Mouse (Mus musculus) embryonic facial prominence, embryonic 11.5 days (tissue): ENCODE results near the gene Shank3. TPM values are rescaled to one million over a fixed set of nuclear protein-coding genes. Genes with fewer than 3 reads are reported as not detected.

ENCODE experiments used
- ATAC-seq: fragments of 200-750 bp; cut with Nextera tagmentation; replicated peaks from 2 replicates; pipeline ENCODE4 v1.8.0; 2017; ENCODE audit warnings: low read depth; ENCODE audit not compliant: insufficient number of reproducible peaks, low FRiP score, low TSS enrichment
- DNase-seq: peaks from one replicate; pipeline ENCODE4 v3.0.0-alpha.2; 2015; ENCODE audit warnings: low spot score
- H3K27ac ChIP-seq: fragments of 300-500 bp; sonication (generic); replicated peaks from 2 replicates; pipeline ENCODE4 v1.5.1; 2014; ENCODE audit warnings: mild to moderate bottlenecking, low read depth, low read length, control low read depth
- H3K27me3 ChIP-seq: fragments of 300-500 bp; sonication (generic); 2 replicates; pipeline ENCODE4 v1.6.1; 2014; ENCODE audit warnings: mild to moderate bottlenecking, low read length, moderate library complexity, mixed read lengths; ENCODE audit not compliant: control insufficient read depth, insufficient read depth
- H3K36me3 ChIP-seq: fragments of 300-500 bp; sonication (generic); replicated peaks from 2 replicates; pipeline ENCODE4 v1.6.1; 2014; ENCODE audit warnings: low read depth, mild to moderate bottlenecking, low read length, moderate library complexity, mixed read lengths; ENCODE audit not compliant: control insufficient read depth, insufficient read depth
- H3K4me1 ChIP-seq: fragments of 300-500 bp; sonication (generic); 2 replicates; pipeline ENCODE4 v1.6.1; 2014; ENCODE audit warnings: low read length, mixed read lengths; ENCODE audit not compliant: control insufficient read depth, insufficient read depth
- H3K4me2 ChIP-seq: fragments of 300-500 bp; sonication (generic); 2 replicates; pipeline ENCODE4 v1.6.1; 2014; ENCODE audit warnings: low read depth, mild to moderate bottlenecking, control low read depth, low read length, moderate library complexity
- H3K4me3 ChIP-seq: fragments of 300-500 bp; sonication (generic); 2 replicates; pipeline ENCODE4 v1.5.1; 2014; ENCODE audit warnings: low read depth, low read length, control low read depth
- H3K9ac ChIP-seq: fragments of 300-500 bp; sonication (generic); replicated peaks from 2 replicates; pipeline ENCODE4 v1.6.1; 2014; ENCODE audit warnings: mild to moderate bottlenecking, control low read depth, low read length
- H3K9me3 ChIP-seq: fragments of 300-500 bp; sonication (generic); replicated peaks from 2 replicates; pipeline ENCODE4 v1.6.1; 2016; ENCODE audit warnings: mild to moderate bottlenecking, low read length, inconsistent platforms, mixed read lengths; ENCODE audit not compliant: control insufficient read depth
- WGBS: fragments of 180-500 bp; shearing (Covaris S2); extraction: QIAGEN DNeasy Blood & Tissue Kit; methylation state at CpG from one replicate; pipeline ENCODE4 v1.1.7; 2014; 5-methylcytosine and 5-hydroxymethylcytosine counted together
- polyA plus RNA-seq: library from polyadenylated mRNA; unstranded; fragments of >200 nt; fragmentation: Nextera tagmentation; extraction: Ambion mirVana; gene quantifications from 2 replicates; pipeline ENCODE4 v1.2.1, GENCODE M21; 2014

Gene Shank3
- 1.5 and 1.6 TPM in 2 replicates for polyA plus RNA-seq

- ATAC-seq: 0 out of 2 replicates have a peak, but pooled peaks have one; percentile 10
- H3K4me1 ChIP-seq: peaks cover 5% of the 10 kb centered on the region; the same call in 1 of the 2 replicates
- H3K27ac ChIP-seq: 0 out of 2 replicates have a peak within 1 kb of the TSS, but pooled peaks have one; percentile 20
- no peaks in the 10 kb centered on the region for H3K36me3 ChIP-seq
- under 1% methylated on average over 34 of the region's 72 CpGs for WGBS
- no peaks in the 10 kb centered on the region for H3K9me3 ChIP-seq
- peaks cover 19% of the 10 kb centered on the region for H3K27me3 ChIP-seq
- peak within 1 kb of the TSS; percentile 92 for H3K4me2 ChIP-seq
- H3K9ac ChIP-seq: peak within 1 kb of the TSS; percentile 84
- DNase-seq: peak; percentile 43
- H3K4me3 ChIP-seq: peak within 1 kb of the TSS; percentile 85
Observed at GRCm38 (mm10) chr15:89498961-89499688, at the start of gene Shank3. Shank3 (plus strand) TSS chr15:89499623.

GRCm38 (mm10) chr15:89452906-89453864 lies 46.2 kb upstream of the Shank3 start:
- Histone ChIP-seq H3K36me3 (no peaks in the 10 kb centered on the region; the same call in 1 of the 2 replicates), H3K4me1 (no peaks in the 10 kb centered on the region), H3K27me3 (peaks cover 5% of the 10 kb centered on the region; the same call in 1 of the 2 replicates), H3K4me2 (peak overlapping the region; percentile 90), H3K9me3 (no peaks in the 10 kb centered on the region), H3K9ac (no peak overlapping the region), H3K4me3 (peak overlapping the region; percentile 49), H3K27ac (no peak overlapping the region)
- ATAC-seq: peak; percentile 61
- whole genome bisulfite sequencing: 5% methylated on average over 24 of the region's 24 CpGs
- peak; percentile 88 for DNase-seq

- DNase-seq: peak; percentile 15
- Histone ChIP-seq H3K9me3 (no peaks in the 10 kb centered on the region), H3K4me3 (peak within 1 kb of the TSS; percentile 49), H3K4me1 (no peaks in the 10 kb centered on the region), H3K27ac (no peak within 1 kb of the TSS), H3K36me3 (no peaks in the 10 kb centered on the region; the same call in 1 of the 2 replicates), H3K9ac (peak within 1 kb of the TSS; percentile 28), H3K4me2 (peak within 1 kb of the TSS; percentile 90), H3K27me3 (peaks cover 5% of the 10 kb centered on the region; the same call in 1 of the 2 replicates)
- ATAC-seq: peak; percentile 44
- under 1% methylated on average over 53 of the region's 53 CpGs for WGBS
Observed at GRCm38 (mm10) chr15:89453865-89454478, 45.5 kb upstream of the Shank3 start, which contains the start of gene Mapk8ip2. Mapk8ip2 (plus strand) TSS chr15:89453913.

- Histone ChIP-seq H3K9me3 (no peaks in the 10 kb centered on the region), H3K4me3 (peak overlapping the region; percentile 49; the same call in 1 of the 2 replicates), H3K9ac (no peak overlapping the region; the same call in 1 of the 2 replicates), H3K27ac (no peak overlapping the region), H3K4me1 (no peaks in the 10 kb centered on the region), H3K4me2 (peak overlapping the region; percentile 90), H3K27me3 (peaks cover 5% of the 10 kb centered on the region; the same call in 1 of the 2 replicates), H3K36me3 (no peaks in the 10 kb centered on the region; the same call in 1 of the 2 replicates)
- DNase-seq: no peak
- WGBS: 12% methylated on average over 4 of the region's 6 CpGs
- ATAC-seq: 0 out of 2 replicates have a peak, but pooled peaks have one; percentile 41
Observed at GRCm38 (mm10) chr15:89454857-89455256, 44.6 kb upstream of the Shank3 start.

- Histone ChIP-seq H3K27me3 (peaks cover 5% of the 10 kb centered on the region; the same call in 1 of the 2 replicates), H3K9ac (no peak overlapping the region), H3K27ac (no peak overlapping the region), H3K4me3 (no peak overlapping the region), H3K9me3 (no peaks in the 10 kb centered on the region), H3K4me1 (no peaks in the 10 kb centered on the region), H3K4me2 (no peak overlapping the region), H3K36me3 (no peaks in the 10 kb centered on the region; the same call in 1 of the 2 replicates)
- DNase-seq: no peak
- 65% methylated on average over 6 of the region's 6 CpGs for WGBS
- ATAC-seq: no peak
Observed at GRCm38 (mm10) chr15:89455642-89456041, 43.8 kb upstream of the Shank3 start.

GRCm38 (mm10) chr15:89458942-89459341 lies 40.5 kb upstream of the Shank3 start:
- DNase-seq (no peak), ATAC-seq (no peak)
- H3K36me3 ChIP-seq: no peaks in the 10 kb centered on the region; the same call in 1 of the 2 replicates
- H3K9ac ChIP-seq: no peak overlapping the region
- H3K27ac ChIP-seq: no peak overlapping the region
- no peak overlapping the region for H3K4me3 ChIP-seq
- peaks cover 3% of the 10 kb centered on the region; the same call in 1 of the 2 replicates for H3K27me3 ChIP-seq
- H3K4me1 ChIP-seq: no peaks in the 10 kb centered on the region
- H3K4me2 ChIP-seq: no peak overlapping the region
- WGBS: 92% methylated on average over 15 of the region's 15 CpGs
- H3K9me3 ChIP-seq: no peaks in the 10 kb centered on the region

- Histone ChIP-seq H3K36me3 (no peaks in the 10 kb centered on the region; the same call in 1 of the 2 replicates), H3K4me3 (no peak overlapping the region), H3K9ac (no peak overlapping the region), H3K27me3 (no peaks in the 10 kb centered on the region; the same call in 1 of the 2 replicates), H3K4me1 (no peaks in the 10 kb centered on the region), H3K27ac (no peak overlapping the region), H3K4me2 (no peak overlapping the region), H3K9me3 (no peaks in the 10 kb centered on the region)
- WGBS: 79% methylated on average over 7 of the region's 7 CpGs
- ATAC-seq (no peak), DNase-seq (no peak)
Observed at GRCm38 (mm10) chr15:89459821-89460220, 39.6 kb upstream of the Shank3 start.
